Mouse (Mus musculus) neural tube, embryonic 14.5 days (tissue): ENCODE data around the gene Ahsa1. TPM values are rescaled to one million over a fixed set of nuclear protein-coding genes. Genes with fewer than 3 reads are reported as not detected.
A peak's percentile ranks its signal among the peaks of the same experiment; 100 is the strongest.

Source experiments
- ATAC-seq: fragments of 200-750 bp; cut with Nextera tagmentation; 2 replicates; pipeline ENCODE4 v1.8.0; 2017; ENCODE audit warnings: low read depth, mild to moderate bottlenecking, moderate TSS enrichment, moderate library complexity
- H3K27ac ChIP-seq: fragments of 300-500 bp; sonication (generic); 2 replicates; pipeline ENCODE4 v1.5.1; 2014; ENCODE audit warnings: low read depth, mild to moderate bottlenecking, control low read depth, low read length, moderate library complexity, mixed read lengths
- H3K27me3 ChIP-seq: fragments of 300-500 bp; sonication (generic); 2 replicates; pipeline ENCODE4 v1.6.1; 2014; ENCODE audit warnings: low read length; ENCODE audit not compliant: control insufficient read depth, insufficient read depth
- H3K36me3 ChIP-seq: fragments of 300-500 bp; sonication (generic); 2 replicates; pipeline ENCODE4 v1.6.1; 2014; ENCODE audit warnings: low read length, mixed read lengths; ENCODE audit not compliant: control insufficient read depth, insufficient read depth
- H3K4me1 ChIP-seq: fragments of 300-500 bp; sonication (generic); 2 replicates; pipeline ENCODE4 v1.6.1; 2014; ENCODE audit warnings: low read length; ENCODE audit not compliant: control insufficient read depth, insufficient read depth
- H3K4me2 ChIP-seq: fragments of 300-500 bp; sonication (generic); 2 replicates; pipeline ENCODE4 v1.6.1; 2014; ENCODE audit warnings: mild to moderate bottlenecking, low read depth, low read length, control low read depth
- H3K4me3 ChIP-seq: fragments of 300-500 bp; sonication (generic); 2 replicates; pipeline ENCODE4 v1.5.1; 2014; ENCODE audit warnings: low read depth, low read length, control low read depth, mixed read lengths
- H3K9ac ChIP-seq: fragments of 300-500 bp; sonication (generic); replicated peaks from 2 replicates; pipeline ENCODE4 v1.6.1; 2014; ENCODE audit warnings: low read depth, mild to moderate bottlenecking, control low read depth, low read length, mixed read lengths
- H3K9me3 ChIP-seq: fragments of 300-500 bp; sonication (generic); 2 replicates; pipeline ENCODE4 v1.6.1; 2016; ENCODE audit warnings: low read length; ENCODE audit not compliant: control insufficient read depth
- WGBS: fragments of 180-500 bp; shearing (Covaris S2); extraction: QIAGEN DNeasy Blood & Tissue Kit; methylation state at CpG from one replicate; pipeline ENCODE4 v1.1.7; 2014; 5-methylcytosine and 5-hydroxymethylcytosine counted together
- polyA plus RNA-seq: library from polyadenylated mRNA; unstranded; fragments of >200 nt; fragmentation: Nextera tagmentation; extraction: Ambion mirVana; gene quantifications from 2 replicates; pipeline ENCODE4 v1.2.1, GENCODE M21; 2014

Gene Ahsa1
- polyA plus RNA-seq, 1 experiment from 2014 or later, result 172 TPM

DNA sequence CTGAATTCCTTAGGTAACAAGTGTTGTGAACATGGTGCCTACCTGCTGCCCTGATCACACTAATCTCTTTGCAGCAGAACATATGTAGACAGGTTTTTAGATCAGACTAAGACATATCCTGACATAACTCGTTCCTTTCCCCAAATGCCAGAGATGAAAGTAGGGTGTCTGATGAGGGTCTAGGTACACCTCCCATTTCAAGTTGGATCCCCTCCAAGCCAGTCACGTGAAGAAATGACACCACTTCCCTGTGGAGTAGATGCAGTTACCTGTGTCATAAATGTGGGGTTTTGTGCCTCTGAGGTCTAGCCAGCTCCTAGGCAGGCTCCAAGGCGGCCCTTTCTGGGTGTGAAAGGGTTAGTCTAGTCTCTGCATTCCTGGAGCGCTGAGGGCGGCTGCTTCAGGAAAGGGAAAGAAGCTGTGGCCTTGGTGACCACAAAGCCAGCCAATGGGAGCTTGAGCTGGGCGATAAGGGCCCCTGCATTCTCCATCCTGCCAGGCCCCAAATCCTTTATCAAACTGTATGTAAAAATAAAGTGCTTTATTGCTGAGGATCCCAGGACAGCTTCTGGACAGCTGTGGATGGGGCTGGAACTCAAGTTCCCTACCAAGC lies 11.9 kb downstream of the Ahsa1 start:
- WGBS, result 30% methylated on average over 6 of the region's 6 CpGs

DNA sequence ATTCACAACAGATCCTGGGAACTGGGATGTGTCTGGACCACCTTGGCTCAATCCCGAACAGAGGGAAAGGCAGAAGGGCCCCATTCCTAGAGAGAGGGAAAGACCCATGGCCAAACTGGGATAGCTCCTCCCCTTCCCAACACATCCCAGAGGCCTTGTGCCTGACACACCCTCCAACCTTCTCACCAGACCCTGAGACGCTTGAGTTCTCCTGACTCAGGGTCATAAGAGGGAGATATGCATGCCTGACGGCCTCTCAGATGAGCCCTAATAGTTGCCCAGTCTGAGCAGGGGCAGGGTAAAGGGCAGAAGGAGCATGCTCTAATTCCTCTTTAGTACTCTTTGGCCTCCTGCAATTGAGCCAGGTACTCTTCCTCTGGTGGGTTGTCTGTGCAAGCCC lies 13.1 kb downstream of the Ahsa1 start:
- H3K4me3 ChIP-seq, result no peak overlapping the region
- no peak overlapping the region for H3K27ac ChIP-seq
- ATAC-seq, result no peak
- WGBS, result 59% methylated on average over 3 of the region's 3 CpGs
- peaks cover 16% of the 10 kb centered on the region for H3K36me3 ChIP-seq
- H3K4me1 ChIP-seq, result no peaks in the 10 kb centered on the region
- H3K4me2 ChIP-seq, result no peak overlapping the region
- no peaks in the 10 kb centered on the region for H3K27me3 ChIP-seq
- H3K9ac ChIP-seq, result no peak overlapping the region
- no peaks in the 10 kb centered on the region for H3K9me3 ChIP-seq

More for the DNA sequence above, 11.9 kb downstream of the Ahsa1 start:
- H3K27me3 ChIP-seq, result no peaks in the 10 kb centered on the region
- H3K4me1 ChIP-seq, result no peaks in the 10 kb centered on the region
- peaks cover 19% of the 10 kb centered on the region for H3K36me3 ChIP-seq
- ATAC-seq, result no peak
- H3K4me2 ChIP-seq, result no peak overlapping the region
- no peaks in the 10 kb centered on the region for H3K9me3 ChIP-seq
- no peak overlapping the region for H3K27ac ChIP-seq
- H3K9ac ChIP-seq, result no peak overlapping the region
- H3K4me3 ChIP-seq, result no peak overlapping the region

DNA sequence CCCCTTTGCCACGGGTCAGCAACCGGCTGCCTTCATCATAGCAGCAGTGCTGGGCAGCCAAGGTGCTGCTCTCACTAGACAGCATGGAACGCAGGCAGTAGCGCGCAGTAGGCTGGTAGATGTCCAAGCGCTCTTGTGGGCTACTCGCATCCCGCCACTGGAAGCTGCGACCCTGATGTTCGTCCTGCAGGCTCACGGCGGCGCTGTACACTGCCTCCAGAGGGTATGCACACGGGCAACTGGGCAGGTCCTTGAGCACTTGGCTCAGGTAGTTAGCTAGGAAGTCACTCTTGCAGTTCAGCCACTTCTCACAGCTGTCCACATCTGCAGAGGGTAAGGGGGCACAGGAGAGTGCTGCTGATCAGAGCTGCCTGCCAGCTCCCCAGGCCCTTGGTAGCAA lies 13.6 kb downstream of the Ahsa1 start:
- 40% methylated on average over 14 of the region's 14 CpGs for WGBS
- Histone ChIP-seq H3K4me2 (no peak overlapping the region), H3K27ac (no peak overlapping the region), H3K9ac (no peak overlapping the region), H3K9me3 (no peaks in the 10 kb centered on the region), H3K4me3 (no peak overlapping the region), H3K4me1 (no peaks in the 10 kb centered on the region), H3K36me3 (peaks cover 11% of the 10 kb centered on the region), H3K27me3 (no peaks in the 10 kb centered on the region)
- ATAC-seq, result 0 out of 2 replicates have a peak, but pooled peaks have one; percentile 21

DNA sequence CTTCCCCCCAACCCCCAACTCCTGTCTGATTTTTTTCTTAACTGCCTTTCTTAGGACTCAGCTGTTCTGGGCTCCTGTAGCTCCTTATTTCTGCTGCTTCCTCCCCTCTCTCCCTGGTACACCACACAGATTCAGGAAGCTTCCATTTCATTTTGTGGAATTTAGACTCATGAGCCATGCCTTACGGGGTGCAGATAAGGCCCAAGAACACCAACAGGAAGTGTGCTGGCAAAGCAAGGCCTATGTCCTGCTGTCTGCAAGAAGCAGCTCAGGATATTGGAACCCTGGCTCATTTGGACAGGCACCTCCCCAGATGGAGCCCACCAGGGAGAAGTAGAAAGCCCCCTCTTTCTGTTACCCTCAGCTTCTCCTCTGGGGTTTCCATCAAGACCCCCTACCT lies 15.5 kb downstream of the Ahsa1 start:
- no peak overlapping the region for H3K9ac ChIP-seq
- no peak overlapping the region for H3K4me3 ChIP-seq
- no peaks in the 10 kb centered on the region for H3K27me3 ChIP-seq
- no peak overlapping the region for H3K4me2 ChIP-seq
- H3K27ac ChIP-seq, result no peak overlapping the region
- no peaks in the 10 kb centered on the region for H3K9me3 ChIP-seq
- no peak for ATAC-seq
- H3K36me3 ChIP-seq, result no peaks in the 10 kb centered on the region
- H3K4me1 ChIP-seq, result no peaks in the 10 kb centered on the region
- WGBS, result 88% methylated on average over 1 of the region's 1 CpGs

DNA sequence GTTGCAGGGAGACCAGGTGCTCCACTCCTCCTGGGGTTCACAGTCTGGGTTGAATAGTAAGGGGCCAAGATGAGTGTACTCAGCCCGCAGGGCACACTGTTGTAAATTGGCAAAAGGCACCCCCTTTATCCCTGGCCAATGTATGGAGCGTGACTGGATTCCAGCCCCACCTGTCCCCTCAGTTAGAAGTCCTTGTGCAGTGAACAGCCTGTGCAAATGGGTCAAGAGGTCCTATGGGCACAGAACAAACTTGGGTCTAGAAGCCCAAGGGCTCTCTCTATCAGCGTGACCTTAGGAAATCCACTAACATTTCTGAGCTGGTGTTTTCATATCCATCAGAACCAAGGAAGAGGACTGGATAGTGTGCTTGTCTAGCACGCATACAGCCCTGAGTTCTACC lies 16.5 kb downstream of the Ahsa1 start:
- no peak overlapping the region for H3K4me3 ChIP-seq
- no peaks in the 10 kb centered on the region for H3K4me1 ChIP-seq
- no peak for ATAC-seq
- 97% methylated on average over 4 of the region's 4 CpGs for WGBS
- no peaks in the 10 kb centered on the region for H3K9me3 ChIP-seq
- no peak overlapping the region for H3K27ac ChIP-seq
- H3K27me3 ChIP-seq, result no peaks in the 10 kb centered on the region
- no peak overlapping the region for H3K4me2 ChIP-seq
- no peak overlapping the region for H3K9ac ChIP-seq
- H3K36me3 ChIP-seq, result no peaks in the 10 kb centered on the region

DNA sequence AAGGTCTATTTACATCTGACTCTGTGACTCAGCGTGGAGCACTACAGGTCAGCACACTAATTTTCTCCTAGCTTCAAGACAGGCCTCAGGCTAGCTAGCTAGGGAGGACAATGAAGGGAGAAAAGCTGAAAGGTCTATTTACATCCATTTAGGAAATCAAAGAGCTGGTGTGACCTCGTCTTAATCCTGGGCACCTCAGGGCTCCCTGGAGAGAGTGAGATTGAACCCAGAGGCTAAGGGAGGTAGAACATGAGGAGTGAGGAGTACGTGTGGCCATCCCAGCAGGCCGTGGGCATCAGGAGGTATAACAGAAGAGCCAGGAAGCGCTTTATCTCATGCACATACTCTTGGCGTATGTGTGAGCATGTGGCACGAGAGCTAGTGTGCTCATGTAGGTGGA lies 17.4 kb downstream of the Ahsa1 start:
- H3K27ac ChIP-seq, result no peak overlapping the region
- H3K4me3 ChIP-seq, result no peak overlapping the region
- no peaks in the 10 kb centered on the region for H3K4me1 ChIP-seq
- H3K36me3 ChIP-seq, result no peaks in the 10 kb centered on the region
- no peaks in the 10 kb centered on the region for H3K9me3 ChIP-seq
- H3K27me3 ChIP-seq, result no peaks in the 10 kb centered on the region
- no peak for ATAC-seq
- no peak overlapping the region for H3K4me2 ChIP-seq
- no peak overlapping the region for H3K9ac ChIP-seq
- WGBS, result 74% methylated on average over 7 of the region's 7 CpGs

DNA sequence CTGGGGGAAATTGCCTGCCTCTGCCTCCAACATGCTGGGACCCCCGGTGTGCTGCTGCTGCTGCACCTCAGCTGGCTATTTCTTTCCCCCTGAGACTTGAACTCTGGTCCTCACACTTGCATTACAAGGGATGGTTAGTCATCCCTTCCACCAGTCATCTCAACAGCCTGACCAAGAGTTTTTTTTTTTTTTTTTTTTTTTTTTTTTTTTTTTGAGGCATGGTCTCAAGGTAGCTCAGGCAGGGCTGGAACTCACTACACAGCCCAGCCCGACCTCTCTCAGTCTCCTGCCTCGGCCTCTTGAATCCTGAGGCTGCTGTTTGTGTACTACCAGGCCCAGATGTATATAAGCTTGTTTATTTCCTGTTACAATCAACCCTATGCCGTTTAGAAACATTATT lies 18.0 kb downstream of the Ahsa1 start:
- H3K4me3 ChIP-seq, result no peak overlapping the region
- 81% methylated on average over 4 of the region's 4 CpGs for WGBS
- no peak overlapping the region for H3K9ac ChIP-seq
- no peaks in the 10 kb centered on the region for H3K36me3 ChIP-seq
- no peaks in the 10 kb centered on the region for H3K4me1 ChIP-seq
- no peaks in the 10 kb centered on the region for H3K27me3 ChIP-seq
- ATAC-seq, result no peak
- no peaks in the 10 kb centered on the region for H3K9me3 ChIP-seq
- H3K4me2 ChIP-seq, result no peak overlapping the region
- H3K27ac ChIP-seq, result no peak overlapping the region

DNA sequence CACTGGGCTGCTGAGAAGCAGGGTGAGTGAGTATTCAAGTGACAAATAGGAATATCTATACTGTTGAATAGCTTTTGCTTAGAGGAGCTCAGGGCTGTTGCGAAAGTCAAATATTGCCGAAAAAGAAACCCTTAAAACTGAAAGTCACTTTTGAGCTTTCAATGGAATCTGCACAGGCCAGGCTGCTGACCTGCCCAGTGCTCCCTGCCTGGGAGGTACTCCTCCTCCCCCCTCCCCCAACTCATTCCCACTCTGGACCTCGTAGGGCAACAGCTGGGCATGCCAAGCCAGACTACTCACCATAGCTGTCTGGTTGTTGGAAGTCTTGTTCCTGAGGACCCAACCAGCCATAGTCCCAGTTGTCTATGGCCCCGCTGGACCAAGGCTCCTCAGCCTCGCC lies 18.4 kb downstream of the Ahsa1 start:
- Histone ChIP-seq H3K36me3 (no peaks in the 10 kb centered on the region), H3K27ac (no peak overlapping the region), H3K4me3 (no peak overlapping the region), H3K9me3 (no peaks in the 10 kb centered on the region), H3K4me2 (no peak overlapping the region), H3K9ac (no peak overlapping the region), H3K27me3 (no peaks in the 10 kb centered on the region), H3K4me1 (no peaks in the 10 kb centered on the region)
- no peak for ATAC-seq
- 90% methylated on average over 5 of the region's 5 CpGs for WGBS

DNA sequence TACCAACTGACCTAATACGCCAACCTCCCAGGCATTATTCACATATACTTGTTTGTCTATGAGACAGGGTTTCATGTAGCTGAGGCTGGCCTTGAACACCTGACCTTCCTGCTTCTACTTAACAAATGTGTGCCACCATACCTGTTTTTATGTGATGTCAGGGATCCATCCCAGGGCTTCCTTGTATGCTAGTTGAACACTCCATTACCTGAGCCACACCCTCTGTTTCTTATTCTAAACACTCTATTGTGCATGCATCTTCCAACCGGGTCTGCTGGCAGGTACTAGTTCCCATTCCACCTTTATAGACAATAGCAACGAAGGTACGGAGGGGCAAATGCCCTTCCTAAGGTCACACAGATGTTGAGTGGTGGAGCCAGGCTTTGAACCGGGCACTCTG lies 22.8 kb downstream of the Ahsa1 start:
- H3K36me3 ChIP-seq, result no peaks in the 10 kb centered on the region
- no peaks in the 10 kb centered on the region for H3K27me3 ChIP-seq
- H3K4me1 ChIP-seq, result no peaks in the 10 kb centered on the region
- no peaks in the 10 kb centered on the region for H3K9me3 ChIP-seq
- no peak overlapping the region for H3K27ac ChIP-seq
- WGBS, result 92% methylated on average over 5 of the region's 5 CpGs
- H3K4me2 ChIP-seq, result no peak overlapping the region
- H3K9ac ChIP-seq, result no peak overlapping the region
- no peak overlapping the region for H3K4me3 ChIP-seq
- no peak for ATAC-seq
